Mouse (Mus musculus) stomach, postnatal 0 days (tissue): ENCODE data around the gene Chd3. TPM values are rescaled to one million over a fixed set of nuclear protein-coding genes. Genes with fewer than 3 reads are reported as not detected.
A peak's percentile ranks its signal among the peaks of the same experiment; 100 is the strongest.

Experiments used
- ATAC-seq: fragments of 200-750 bp; cut with Nextera tagmentation; 2 replicates; pipeline ENCODE4 v1.8.0; 2017; ENCODE audit not compliant: low FRiP score, low TSS enrichment
- DNase-seq: peaks from one replicate; pipeline ENCODE4 v3.0.0-alpha.2; 2016; ENCODE audit warnings: low spot score
- H3K27ac ChIP-seq: fragments of 300-500 bp; sonication (generic); replicated peaks from 2 replicates; pipeline ENCODE4 v1.5.1; 2014; ENCODE audit warnings: mild to moderate bottlenecking, control low read depth
- H3K27me3 ChIP-seq: fragments of 300-500 bp; sonication (generic); 2 replicates; pipeline ENCODE4 v1.6.1; 2014; ENCODE audit warnings: low read length; ENCODE audit not compliant: control insufficient read depth, insufficient read depth
- H3K36me3 ChIP-seq: fragments of 300-500 bp; sonication (generic); 2 replicates; pipeline ENCODE4 v1.6.1; 2014; ENCODE audit warnings: low read length, mixed read lengths; ENCODE audit not compliant: control insufficient read depth, insufficient read depth
- H3K4me1 ChIP-seq: fragments of 300-500 bp; sonication (generic); replicated peaks from 2 replicates; pipeline ENCODE4 v1.6.1; 2014; ENCODE audit warnings: antibody characterized with exemption; ENCODE audit not compliant: control insufficient read depth, insufficient read depth
- H3K4me2 ChIP-seq: fragments of 300-500 bp; sonication (generic); replicated peaks from 2 replicates; pipeline ENCODE4 v1.6.1; 2014; ENCODE audit warnings: low read depth, mild to moderate bottlenecking, control low read depth, moderate library complexity
- H3K4me3 ChIP-seq: fragments of 300-500 bp; sonication (generic); 2 replicates; pipeline ENCODE4 v1.5.1; 2014; ENCODE audit warnings: low read depth, low read length, control low read depth
- H3K9ac ChIP-seq: fragments of 300-500 bp; sonication (generic); 2 replicates; pipeline ENCODE4 v1.6.1; 2014; ENCODE audit warnings: mild to moderate bottlenecking, low read length, control low read depth, mixed read lengths
- H3K9me3 ChIP-seq: fragments of 300-500 bp; sonication (generic); 2 replicates; pipeline ENCODE4 v1.6.1; 2016; ENCODE audit warnings: low read length; ENCODE audit not compliant: control insufficient read depth
- CTCF ChIP-seq: IDR thresholded peaks from 2 replicates; pipeline ENCODE4 v1.5.1; 2016; ENCODE audit warnings: antibody characterized with exemption, low read depth, mild to moderate bottlenecking, moderate library complexity
- EP300 ChIP-seq: optimal IDR thresholded peaks from 2 replicates; pipeline ENCODE3; 2016; ENCODE audit warnings: antibody characterized with exemption
- WGBS: fragments of 180-500 bp; shearing (Covaris S2); extraction: QIAGEN DNeasy Blood & Tissue Kit; methylation state at CpG from one replicate; pipeline ENCODE4 v1.1.7; 2014; 5-methylcytosine and 5-hydroxymethylcytosine counted together
- polyA plus RNA-seq: library from polyadenylated mRNA; unstranded; fragments of >200 nt; fragmentation: Nextera tagmentation; extraction: Ambion mirVana; gene quantifications from 2 replicates; pipeline ENCODE4 v1.2.1, GENCODE M21; 2015

Gene Chd3
- polyA plus RNA-seq, 1 experiment from 2014 or later, result 18.4 TPM

- ATAC-seq (no peak), DNase-seq (no peak)
- TF ChIP-seq EP300 (no peak), CTCF (peak; percentile 71)
- Histone ChIP-seq H3K36me3 (no peaks in the 10 kb centered on the region; the same call in 1 of the 2 replicates), H3K9me3 (no peaks in the 10 kb centered on the region), H3K4me3 (no peak overlapping the region), H3K27ac (no peak overlapping the region), H3K4me2 (no peak overlapping the region), H3K27me3 (no peaks in the 10 kb centered on the region), H3K9ac (no peak overlapping the region), H3K4me1 (peaks cover 2% of the 10 kb centered on the region; the same call in 1 of the 2 replicates)
- 48% methylated on average over 3 of the region's 3 CpGs for whole genome bisulfite sequencing
These were observed 3.6 kb upstream of the Chd3 start for GRCm38 (mm10) chr11:69372780-69373170.

GRCm38 (mm10) chr11:69372056-69372779 lies 3.0 kb upstream of the Chd3 start:
- H3K36me3 ChIP-seq, result no peaks in the 10 kb centered on the region
- 31% methylated on average over 12 of the region's 12 CpGs for WGBS
- no peak overlapping the region for H3K9ac ChIP-seq
- ATAC-seq (no peak), DNase-seq (no peak)
- no peaks in the 10 kb centered on the region for H3K27me3 ChIP-seq
- peaks cover 5% of the 10 kb centered on the region; the same call in 1 of the 2 replicates for H3K4me1 ChIP-seq
- no peak overlapping the region for H3K4me2 ChIP-seq
- no peak overlapping the region for H3K4me3 ChIP-seq
- no peak overlapping the region; the same call in 1 of the 2 replicates for H3K27ac ChIP-seq
- no peak for TF ChIP-seq EP300
- no peak for TF ChIP-seq CTCF
- no peaks in the 10 kb centered on the region for H3K9me3 ChIP-seq

DNA sequence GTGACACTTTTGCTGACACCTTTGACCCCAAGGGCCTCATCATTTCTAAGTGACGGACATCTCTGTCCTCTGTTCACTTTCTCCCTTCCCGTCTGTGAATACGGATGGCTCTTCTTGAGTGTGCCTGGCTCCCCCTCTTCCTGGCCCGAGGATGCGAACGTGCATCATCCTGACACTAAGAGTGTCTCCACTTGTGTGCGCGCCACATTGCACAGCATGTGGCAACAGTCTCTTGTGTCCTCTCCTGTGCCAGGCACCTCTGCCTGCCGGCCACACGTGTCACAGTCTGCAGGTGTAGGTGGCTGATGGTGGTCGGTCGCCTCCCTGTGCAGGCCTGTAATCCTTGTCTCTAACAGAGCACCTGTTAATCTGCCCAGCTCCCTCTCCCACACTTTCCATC lies 2.4 kb upstream of the Chd3 start:
- TF ChIP-seq CTCF (no peak), EP300 (no peak)
- H3K27ac ChIP-seq, result peak overlapping the region; percentile 41
- no peak for ATAC-seq
- H3K4me1 ChIP-seq, result peaks cover 5% of the 10 kb centered on the region; the same call in 1 of the 2 replicates
- no peak overlapping the region for H3K9ac ChIP-seq
- 56% methylated on average over 12 of the region's 12 CpGs for WGBS
- H3K27me3 ChIP-seq, result no peaks in the 10 kb centered on the region
- H3K9me3 ChIP-seq, result no peaks in the 10 kb centered on the region
- no peak overlapping the region for H3K4me3 ChIP-seq
- no peak for DNase-seq
- H3K36me3 ChIP-seq, result no peaks in the 10 kb centered on the region
- H3K4me2 ChIP-seq, result no peak overlapping the region

DNA sequence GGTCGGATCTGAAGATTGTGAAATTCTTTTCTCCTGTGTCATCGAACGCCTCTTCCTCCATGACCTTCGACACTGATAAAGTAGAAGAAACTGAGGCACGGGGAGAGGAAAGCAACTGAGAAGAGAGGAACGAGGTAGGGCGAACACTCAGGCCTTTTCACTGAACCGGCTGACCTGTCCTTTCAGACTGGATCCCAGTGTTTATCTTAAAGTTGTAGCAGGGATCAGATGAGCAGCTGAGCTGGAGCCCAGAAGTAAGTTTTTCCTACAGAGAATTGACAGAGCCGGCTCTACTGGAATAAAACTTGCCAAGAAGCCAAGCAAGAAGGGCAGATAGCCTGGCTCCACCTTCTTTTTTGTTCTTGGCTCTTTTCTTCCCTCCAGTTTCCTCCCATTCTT lies 1.6 kb upstream of the Chd3 start:
- TF ChIP-seq CTCF (no peak), EP300 (no peak)
- H3K9me3 ChIP-seq, result no peaks in the 10 kb centered on the region
- H3K36me3 ChIP-seq, result no peaks in the 10 kb centered on the region
- peak overlapping the region; percentile 41 for H3K27ac ChIP-seq
- 14% methylated on average over 9 of the region's 9 CpGs for WGBS
- DNase-seq (no peak), ATAC-seq (no peak)
- no peak overlapping the region for H3K4me3 ChIP-seq
- H3K9ac ChIP-seq, result no peak overlapping the region
- H3K27me3 ChIP-seq, result no peaks in the 10 kb centered on the region
- H3K4me2 ChIP-seq, result peak overlapping the region; percentile 23; the same call in 1 of the 2 replicates
- peaks cover 8% of the 10 kb centered on the region; the same call in 1 of the 2 replicates for H3K4me1 ChIP-seq

GRCm38 (mm10) chr11:69369990-69370816 lies 997 bp upstream of the Chd3 start:
- Histone ChIP-seq H3K27ac (peak overlapping the region; percentile 100), H3K4me1 (peaks cover 14% of the 10 kb centered on the region)
- DNase-seq, result no peak

More at GRCm38 (mm10) chr11:69369990-69370816, 997 bp upstream of the Chd3 start:
- H3K4me2 ChIP-seq, result peak overlapping the region; percentile 96
- peak overlapping the region; percentile 98 for H3K4me3 ChIP-seq
- no peak for ATAC-seq
- no peaks in the 10 kb centered on the region for H3K27me3 ChIP-seq
- 5% methylated on average over 2 of the region's 2 CpGs for WGBS
- no peak for TF ChIP-seq EP300
- TF ChIP-seq CTCF, result no peak
- H3K9me3 ChIP-seq, result no peaks in the 10 kb centered on the region
- H3K36me3 ChIP-seq, result no peaks in the 10 kb centered on the region
- peak overlapping the region; percentile 99; the same call in 1 of the 2 replicates for H3K9ac ChIP-seq
